Mouse (Mus musculus) ES-E14 (cell line): ENCODE measurements around the gene Adat2. TPM values are rescaled to one million over a fixed set of nuclear protein-coding genes. Genes with fewer than 3 reads are reported as not detected.

Experiments
- DNase-seq: peaks from one replicate; pipeline ENCODE4 v3.0.0-alpha.2; 2013; ENCODE audit warnings: low read depth, low spot score
- H3K27ac ChIP-seq: 2 replicates; pipeline ENCODE4 v1.5.1; 2012; ENCODE audit warnings: low read depth, mild to moderate bottlenecking, low read length, moderate library complexity, mixed read lengths; ENCODE audit not compliant: poor library complexity, insufficient read depth, severe bottlenecking
- H3K36me3 ChIP-seq: 2 replicates; pipeline ENCODE4 v1.6.1; 2012; ENCODE audit warnings: mild to moderate bottlenecking, low read length, moderate library complexity, mixed read lengths; ENCODE audit not compliant: control insufficient read depth, poor library complexity, insufficient read depth, severe bottlenecking
- H3K4me1 ChIP-seq, 2 experiments: fragments of 150-350 bp in 1 of 2; sonication (generic) in 1 of 2; 2 replicates each; pipeline ENCODE4 v1.6.1; 2012; ENCODE audit warnings: low read length in 2 of 2, mild to moderate bottlenecking in 1 of 2, mixed read lengths in 1 of 2; ENCODE audit not compliant: control insufficient read depth in 2 of 2, insufficient read depth in 2 of 2, poor library complexity in 1 of 2
- H3K4me3 ChIP-seq, 2 experiments: fragments of 150-350 bp in 1 of 2; sonication (generic) in 1 of 2; 2 replicates each; pipeline ENCODE4 v1.5.1; 2012; ENCODE audit warnings: low read length in 2 of 2, low read depth in 1 of 2, mild to moderate bottlenecking in 1 of 2, mixed read lengths in 1 of 2; ENCODE audit not compliant: insufficient read depth in 1 of 2, poor library complexity in 1 of 2, severe bottlenecking in 1 of 2
- H3K9ac ChIP-seq: 2 replicates; pipeline ENCODE4 v1.6.1; 2012; ENCODE audit warnings: low read depth, mild to moderate bottlenecking, low read length, mixed read lengths; ENCODE audit not compliant: poor library complexity, insufficient read depth, severe bottlenecking
- H3K9me3 ChIP-seq: fragments of 150-350 bp; sonication (generic); 2 replicates; pipeline ENCODE4 v1.6.1; 2012; ENCODE audit warnings: low read depth, mild to moderate bottlenecking, low read length; ENCODE audit not compliant: control insufficient read depth, insufficient read depth
- CHD2 ChIP-seq: IDR thresholded peaks from 2 replicates; pipeline ENCODE4 v1.6.1; 2014; ENCODE audit warnings: mild to moderate bottlenecking, low read depth, low read length, inconsistent platforms
- HCFC1 ChIP-seq: IDR thresholded peaks from 2 replicates; pipeline ENCODE4 v1.6.1; 2012; ENCODE audit warnings: low read length, inconsistent platforms, borderline replicate concordance; ENCODE audit not compliant: insufficient read depth
- MAFK ChIP-seq: IDR thresholded peaks from 2 replicates; pipeline ENCODE4 v1.6.1; 2014; ENCODE audit warnings: mild to moderate bottlenecking, low read depth, low read length, inconsistent platforms; ENCODE audit not compliant: insufficient read depth
- ZC3H11A ChIP-seq: IDR thresholded peaks from 2 replicates; pipeline ENCODE4 v1.6.1; 2012; ENCODE audit warnings: low read depth, mild to moderate bottlenecking, inconsistent platforms, low read length, borderline replicate concordance
- ZNF384 ChIP-seq: IDR thresholded peaks from 2 replicates; pipeline ENCODE4 v1.6.1; 2012; ENCODE audit warnings: low read depth, low read length, inconsistent platforms
- in situ Hi-C, 2 experiments: fragments of 600-800 bp; cut with MboI; formaldehyde crosslinking; loops; one replicate each; pipeline ENCODE4 v1.15.1; 2025; ENCODE audit warnings: low sequenced_read_pairs in 2 of 2, inconsistent platforms in 1 of 2; ENCODE audit not compliant: unreplicated experiment in 2 of 2
- total RNA-seq: library from RNA; depleted of rRNA; stranded (reverse); fragments of 300-350 nt; gene quantifications from 2 replicates; pipeline ENCODE4 v1.2.3, GENCODE M21; 2012

Gene Adat2
- total RNA-seq, 1 experiment = 15.1 TPM

DNA sequence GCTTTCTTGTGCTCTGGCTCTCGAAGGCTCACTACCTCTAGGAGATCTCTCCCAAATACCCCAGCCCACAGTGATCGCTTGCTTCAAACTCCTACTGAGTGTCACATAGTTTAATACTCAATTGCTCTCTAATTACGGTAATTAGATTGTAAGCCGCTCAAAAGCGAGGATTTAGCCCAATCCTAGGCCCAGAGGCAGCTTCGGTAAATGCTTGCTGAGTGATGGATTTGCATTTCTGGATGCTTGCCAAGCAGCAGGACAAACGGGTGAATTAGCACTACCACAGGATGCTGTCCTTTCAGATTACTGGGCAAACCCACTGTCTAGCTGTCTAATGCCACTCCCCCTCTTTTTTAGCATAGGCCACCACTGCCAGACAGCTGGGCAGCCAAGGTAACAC, 17.1 kb downstream of the Adat2 start:
- H3K36me3 ChIP-seq = no peaks in the 10 kb centered on the region
- no peak overlapping the region for H3K4me3 ChIP-seq
- in situ Hi-C loops = loop anchor here (25.0 kb wide), 1 partner anchor 817 kb away; no protein-coding TSS in a partner anchor
- no peak overlapping the region for H3K9ac ChIP-seq
- DNase-seq = no peak
- no peak for TF ChIP-seq ZC3H11A
- no peak for TF ChIP-seq HCFC1
- no peak for TF ChIP-seq CHD2
- TF ChIP-seq ZNF384 = no peak
- no peak for TF ChIP-seq MAFK
- H3K4me1 ChIP-seq = no peaks in the 10 kb centered on the region
- no peak overlapping the region for H3K27ac ChIP-seq
- no peaks in the 10 kb centered on the region for H3K9me3 ChIP-seq

DNA sequence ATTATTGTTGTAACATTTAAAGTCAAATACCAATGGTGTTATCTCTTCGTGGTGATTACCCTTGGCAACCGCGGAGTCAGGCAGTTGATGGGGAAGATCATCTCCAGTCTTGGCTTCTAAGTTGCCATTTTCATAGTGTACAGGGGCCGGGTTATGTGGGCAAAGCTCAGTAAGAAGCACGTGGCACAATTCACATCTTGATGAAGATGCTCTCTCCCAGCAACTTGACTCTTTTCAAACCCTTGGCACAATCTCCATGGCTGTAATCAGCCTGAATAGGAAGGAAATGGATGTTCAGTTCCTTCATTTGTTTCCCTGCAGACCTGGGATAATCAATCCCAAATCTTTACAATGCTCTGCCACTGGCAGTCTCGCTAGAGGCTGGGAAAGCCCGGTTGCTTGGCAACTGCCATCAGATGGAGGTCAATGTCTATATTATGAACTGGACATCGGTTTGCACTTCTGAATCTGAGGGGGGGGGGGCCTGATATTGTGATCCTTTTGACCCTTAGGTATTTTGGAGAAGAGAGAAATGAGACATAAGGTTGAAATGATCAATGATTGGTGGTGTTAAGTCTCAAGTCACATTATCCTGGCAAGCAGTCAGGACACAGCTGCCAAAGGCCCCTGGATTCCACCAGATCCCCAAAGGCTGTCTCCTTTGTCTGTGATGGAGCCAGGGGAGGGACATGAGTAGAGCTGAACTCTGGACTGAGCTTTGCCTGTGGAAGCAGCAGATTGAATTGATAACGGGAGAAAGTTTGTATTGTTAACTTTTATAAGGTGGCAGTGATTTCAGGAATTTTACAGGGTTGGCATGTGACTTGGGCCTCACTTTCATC, 18.2 kb downstream of the Adat2 start:
- no peaks in the 10 kb centered on the region for H3K9me3 ChIP-seq
- H3K27ac ChIP-seq = no peak overlapping the region
- in situ Hi-C loops = loop anchor here (25.0 kb wide), 1 partner anchor 816 kb away; no protein-coding TSS in a partner anchor
- H3K4me1 ChIP-seq = no peaks in the 10 kb centered on the region
- no peaks in the 10 kb centered on the region for H3K36me3 ChIP-seq
- DNase-seq = no peak
- no peak for TF ChIP-seq ZNF384
- TF ChIP-seq MAFK = no peak
- TF ChIP-seq ZC3H11A = no peak
- TF ChIP-seq HCFC1 = no peak
- TF ChIP-seq CHD2 = no peak
- H3K9ac ChIP-seq = no peak overlapping the region
- no peak overlapping the region for H3K4me3 ChIP-seq

DNA sequence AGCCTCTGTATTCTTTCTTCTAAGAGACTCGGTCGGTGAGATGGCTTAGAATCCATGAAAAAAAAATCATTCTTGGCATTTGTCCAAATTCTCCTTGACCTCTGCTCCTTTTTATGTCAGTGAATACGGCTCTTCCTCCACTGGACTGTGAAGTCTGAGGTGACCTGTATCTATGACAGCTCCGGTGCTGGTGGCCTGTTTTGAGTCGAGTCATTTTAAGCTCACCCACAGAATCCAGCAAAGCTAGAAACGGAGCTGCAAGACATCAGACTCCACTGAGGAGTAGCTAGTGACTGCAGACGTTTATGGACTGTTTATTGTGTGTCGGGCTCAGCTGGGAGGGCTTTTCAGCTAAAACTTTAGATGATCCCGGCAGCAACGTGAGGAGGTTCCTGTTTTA, 19.3 kb downstream of the Adat2 start:
- no peaks in the 10 kb centered on the region for H3K4me1 ChIP-seq
- no peak for DNase-seq
- H3K27ac ChIP-seq = no peak overlapping the region
- TF ChIP-seq CHD2 (no peak), ZC3H11A (no peak), MAFK (no peak), HCFC1 (no peak), ZNF384 (no peak)
- H3K36me3 ChIP-seq = no peaks in the 10 kb centered on the region
- H3K9ac ChIP-seq = no peak overlapping the region
- no peak overlapping the region for H3K4me3 ChIP-seq
- in situ Hi-C loops = loop anchor here (25.0 kb wide), 1 partner anchor 815 kb away; no protein-coding TSS in a partner anchor
- H3K9me3 ChIP-seq = no peaks in the 10 kb centered on the region

DNA sequence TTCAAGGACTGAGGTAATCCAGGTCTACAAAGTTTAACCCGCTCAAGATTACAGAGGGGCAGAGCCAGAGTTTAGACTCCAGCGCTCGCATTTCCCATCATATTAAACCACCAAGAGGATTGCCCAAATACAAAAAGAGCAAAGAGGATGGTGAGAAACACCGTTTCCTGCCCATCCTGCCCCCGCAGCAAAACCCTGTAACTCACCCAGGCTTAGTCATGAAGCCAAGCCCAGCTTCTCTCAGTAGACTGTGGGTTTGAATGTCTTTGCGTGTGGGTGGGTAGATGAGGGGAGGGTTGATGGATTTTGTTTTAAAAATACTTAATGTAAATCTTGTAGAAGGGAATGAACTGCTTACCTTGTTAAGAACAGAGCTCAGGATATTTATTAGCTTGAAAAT, 19.7 kb downstream of the Adat2 start:
- H3K9me3 ChIP-seq = no peaks in the 10 kb centered on the region
- no peak overlapping the region for H3K9ac ChIP-seq
- in situ Hi-C loops = loop anchor here (25.0 kb wide), 1 partner anchor 815 kb away; no protein-coding TSS in a partner anchor
- no peaks in the 10 kb centered on the region for H3K4me1 ChIP-seq
- H3K27ac ChIP-seq = no peak overlapping the region
- no peaks in the 10 kb centered on the region for H3K36me3 ChIP-seq
- no peak for TF ChIP-seq HCFC1
- TF ChIP-seq ZNF384 = no peak
- no peak for TF ChIP-seq CHD2
- no peak for TF ChIP-seq ZC3H11A
- no peak for TF ChIP-seq MAFK
- DNase-seq = no peak
- no peak overlapping the region for H3K4me3 ChIP-seq
